Mouse (Mus musculus) hindbrain, embryonic 16.5 days (tissue): Measurements from ENCODE around the gene Plekha4. TPM values are rescaled to one million over a fixed set of nuclear protein-coding genes. Genes with fewer than 3 reads are reported as not detected.

Experiments used
- ATAC-seq: fragments of 200-750 bp; cut with Nextera tagmentation; 2 replicates; pipeline ENCODE4 v1.8.0; 2017; ENCODE audit warnings: moderate TSS enrichment, moderate library complexity
- H3K27ac ChIP-seq: fragments of 300-500 bp; sonication (generic); 2 replicates; pipeline ENCODE4 v1.5.1; 2014; ENCODE audit warnings: low read depth, mild to moderate bottlenecking, control low read depth, low read length, moderate library complexity
- H3K27me3 ChIP-seq: fragments of 300-500 bp; sonication (generic); replicated peaks from 2 replicates; pipeline ENCODE4 v1.6.1; 2014; ENCODE audit warnings: low read length; ENCODE audit not compliant: control insufficient read depth, insufficient read depth
- H3K36me3 ChIP-seq: fragments of 300-500 bp; sonication (generic); 2 replicates; pipeline ENCODE4 v1.6.1; 2014; ENCODE audit warnings: mild to moderate bottlenecking, low read length, moderate library complexity, mixed read lengths; ENCODE audit not compliant: control insufficient read depth, insufficient read depth
- H3K4me1 ChIP-seq: fragments of 300-500 bp; sonication (generic); 2 replicates; pipeline ENCODE4 v1.6.1; 2014; ENCODE audit warnings: low read depth, low read length; ENCODE audit not compliant: control insufficient read depth, insufficient read depth
- H3K4me2 ChIP-seq: fragments of 300-500 bp; sonication (generic); 2 replicates; pipeline ENCODE4 v1.6.1; 2014; ENCODE audit warnings: mild to moderate bottlenecking, low read length, control low read depth, moderate library complexity
- H3K4me3 ChIP-seq: fragments of 300-500 bp; sonication (generic); 2 replicates; pipeline ENCODE4 v1.5.1; 2014; ENCODE audit warnings: mild to moderate bottlenecking, low read length, control low read depth, moderate library complexity
- H3K9ac ChIP-seq: fragments of 300-500 bp; sonication (generic); 2 replicates; pipeline ENCODE4 v1.6.1; 2014; ENCODE audit warnings: low read depth, mild to moderate bottlenecking, control low read depth, low read length, moderate library complexity
- H3K9me3 ChIP-seq: fragments of 300-500 bp; sonication (generic); 2 replicates; pipeline ENCODE4 v1.6.1; 2014; ENCODE audit warnings: mild to moderate bottlenecking, low read length, moderate library complexity; ENCODE audit not compliant: control insufficient read depth
- WGBS: fragments of 180-500 bp; shearing (Covaris S2); extraction: QIAGEN DNeasy Blood & Tissue Kit; methylation state at CpG from one replicate; pipeline ENCODE4 v1.1.7; 2014; 5-methylcytosine and 5-hydroxymethylcytosine counted together
- polyA plus RNA-seq: library from polyadenylated mRNA; unstranded; fragments of >200 nt; fragmentation: Nextera tagmentation; extraction: Ambion mirVana; gene quantifications from 2 replicates; pipeline ENCODE4 v1.2.1, GENCODE M21; 2015

The Plekha4 gene
- polyA plus RNA-seq, 1 experiment from 2014 or later, result 2.2 TPM

GRCm38 (mm10) chr7:45486761-45487415, 39.2 kb upstream of the Plekha4 start, which contains the start of gene Gm45808:
Gene Gm45808 (minus strand): TSS chr7:45486811.
- WGBS, result 83% methylated on average over 12 of the region's 12 CpGs
- Histone ChIP-seq H3K4me1 (peaks cover 8% of the 10 kb centered on the region), H3K4me3 (no peak within 1 kb of the TSS), H3K9ac (no peak within 1 kb of the TSS), H3K36me3 (no peaks in the 10 kb centered on the region; the same call in 1 of the 2 replicates), H3K4me2 (no peak within 1 kb of the TSS), H3K27ac (no peak within 1 kb of the TSS), H3K27me3 (no peaks in the 10 kb centered on the region), H3K9me3 (no peaks in the 10 kb centered on the region)
- ATAC-seq, result no peak

- peak overlapping the region; percentile 49 for H3K4me3 ChIP-seq
- peak overlapping the region; percentile 75 for H3K9ac ChIP-seq
- H3K27me3 ChIP-seq, result no peaks in the 10 kb centered on the region
- H3K27ac ChIP-seq, result peak overlapping the region; percentile 90
- H3K9me3 ChIP-seq, result no peaks in the 10 kb centered on the region
- peak overlapping the region; percentile 74 for H3K4me2 ChIP-seq
- peak; percentile 83 for ATAC-seq
- WGBS, result 25% methylated on average over 11 of the region's 11 CpGs
- H3K36me3 ChIP-seq, result no peaks in the 10 kb centered on the region; the same call in 1 of the 2 replicates
- peaks cover 8% of the 10 kb centered on the region for H3K4me1 ChIP-seq
Measured at GRCm38 (mm10) chr7:45487861-45488292, 38.3 kb upstream of the Plekha4 start.

GRCm38 (mm10) chr7:45488293-45489204, 37.6 kb upstream of the Plekha4 start, which contains the start of gene Dhdh:
Gene Dhdh (minus strand): TSS chr7:45488805.
- Histone ChIP-seq H3K36me3 (peaks cover 5% of the 10 kb centered on the region), H3K4me1 (peaks cover 8% of the 10 kb centered on the region), H3K9ac (peak within 1 kb of the TSS; percentile 75), H3K4me2 (peak within 1 kb of the TSS; percentile 74), H3K9me3 (no peaks in the 10 kb centered on the region), H3K27ac (peak within 1 kb of the TSS; percentile 90), H3K27me3 (no peaks in the 10 kb centered on the region), H3K4me3 (peak within 1 kb of the TSS; percentile 49)
- 8% methylated on average over 38 of the region's 38 CpGs for WGBS
- peak; percentile 49 for ATAC-seq

- Histone ChIP-seq H3K9ac (no peak overlapping the region), H3K9me3 (no peaks in the 10 kb centered on the region), H3K4me2 (no peak overlapping the region), H3K27me3 (no peaks in the 10 kb centered on the region), H3K4me1 (peaks cover 8% of the 10 kb centered on the region), H3K36me3 (peaks cover 12% of the 10 kb centered on the region), H3K4me3 (no peak overlapping the region), H3K27ac (no peak overlapping the region)
- 84% methylated on average over 7 of the region's 7 CpGs for WGBS
- no peak for ATAC-seq
Measured at GRCm38 (mm10) chr7:45489578-45489977, 36.6 kb upstream of the Plekha4 start.

- Histone ChIP-seq H3K4me3 (no peak overlapping the region), H3K4me2 (no peak overlapping the region), H3K36me3 (peaks cover 17% of the 10 kb centered on the region), H3K9me3 (no peaks in the 10 kb centered on the region), H3K9ac (peak overlapping the region; percentile 29; the same call in 1 of the 2 replicates), H3K4me1 (peaks cover 8% of the 10 kb centered on the region), H3K27me3 (no peaks in the 10 kb centered on the region), H3K27ac (no peak overlapping the region)
- ATAC-seq, result no peak
- WGBS, result 54% methylated on average over 9 of the region's 9 CpGs
Measured at GRCm38 (mm10) chr7:45490822-45491221, 35.3 kb upstream of the Plekha4 start.

- no peak overlapping the region for H3K27ac ChIP-seq
- no peaks in the 10 kb centered on the region for H3K9me3 ChIP-seq
- H3K27me3 ChIP-seq, result no peaks in the 10 kb centered on the region
- no peak overlapping the region for H3K4me2 ChIP-seq
- H3K9ac ChIP-seq, result peak overlapping the region; percentile 29; the same call in 1 of the 2 replicates
- H3K4me1 ChIP-seq, result peaks cover 8% of the 10 kb centered on the region
- peaks cover 17% of the 10 kb centered on the region for H3K36me3 ChIP-seq
- ATAC-seq, result no peak
- no peak overlapping the region for H3K4me3 ChIP-seq
- whole genome bisulfite sequencing, result 25% methylated on average over 3 of the region's 3 CpGs
Measured at GRCm38 (mm10) chr7:45491264-45491663, 34.9 kb upstream of the Plekha4 start.

GRCm38 (mm10) chr7:45492225-45492844, 33.8 kb upstream of the Plekha4 start:
- ATAC-seq, result no peak
- peaks cover 21% of the 10 kb centered on the region for H3K36me3 ChIP-seq

GRCm38 (mm10) chr7:45492951-45493350, 33.2 kb upstream of the Plekha4 start:
- H3K27ac ChIP-seq, result no peak overlapping the region
- WGBS, result 93% methylated on average over 5 of the region's 5 CpGs
- H3K4me1 ChIP-seq, result peaks cover 8% of the 10 kb centered on the region
- H3K4me2 ChIP-seq, result no peak overlapping the region
- no peak overlapping the region for H3K9ac ChIP-seq
- ATAC-seq, result no peak
- H3K27me3 ChIP-seq, result no peaks in the 10 kb centered on the region
- peaks cover 21% of the 10 kb centered on the region for H3K36me3 ChIP-seq
- no peak overlapping the region for H3K4me3 ChIP-seq
- H3K9me3 ChIP-seq, result no peaks in the 10 kb centered on the region

More at GRCm38 (mm10) chr7:45492225-45492844, 33.8 kb upstream of the Plekha4 start:
- 96% methylated on average over 8 of the region's 8 CpGs for WGBS
- no peak overlapping the region for H3K27ac ChIP-seq
- no peak overlapping the region for H3K9ac ChIP-seq
- H3K4me1 ChIP-seq, result peaks cover 8% of the 10 kb centered on the region
- no peak overlapping the region for H3K4me2 ChIP-seq
- H3K9me3 ChIP-seq, result no peaks in the 10 kb centered on the region
- no peaks in the 10 kb centered on the region for H3K27me3 ChIP-seq
- H3K4me3 ChIP-seq, result no peak overlapping the region
